Mouse (Mus musculus): ENCODE measurements at regions not wholly inside any gene's neighbourhood (a gene's known extent, or its start where the extent isn't known, plus 50 kb on each side); places are given as distances from the start of the nearest gene placed in this dataset.
A peak's percentile ranks its signal among the peaks of the same experiment; 100 is the strongest.

DNA sequence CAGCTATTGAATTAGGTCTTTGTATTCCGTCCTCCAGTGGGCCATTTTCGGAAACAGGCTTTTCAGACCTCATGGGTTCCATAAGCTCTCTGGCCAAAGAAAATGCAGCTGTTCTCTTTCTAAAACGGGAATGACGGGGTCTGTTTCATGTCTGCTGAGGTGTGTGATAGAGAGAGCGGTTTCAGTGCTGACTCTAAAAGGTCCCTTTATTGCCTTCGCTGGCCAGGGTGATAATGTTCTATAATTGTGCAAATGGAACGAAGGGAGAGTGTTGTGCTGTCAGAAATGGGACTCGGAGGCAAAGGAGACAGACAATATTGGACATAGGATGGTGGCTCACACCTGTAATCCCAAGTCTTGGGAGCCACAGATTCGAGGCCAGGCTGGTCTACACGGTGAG lies 53.5 kb upstream of the Osbpl8 start:
- Histone ChIP-seq H3K4me3 (ENCODE audit: insufficient read depth, low read length) (no peak overlapping the region), H3K27ac (ENCODE audit: insufficient read depth, low read length) (no peak overlapping the region), H3K4me1 (ENCODE audit: control insufficient read depth, insufficient read depth, low read length) (no peaks in the 10 kb centered on the region)
- TF ChIP-seq POLR2A (IDR thresholded peaks at IDR 0.05; ENCODE audit: extremely low read depth, insufficient read depth, low read length) (no peak), CTCF (IDR thresholded peaks at IDR 0.05; ENCODE audit: extremely low read depth, insufficient read depth, low read length) (no peak)

DNA sequence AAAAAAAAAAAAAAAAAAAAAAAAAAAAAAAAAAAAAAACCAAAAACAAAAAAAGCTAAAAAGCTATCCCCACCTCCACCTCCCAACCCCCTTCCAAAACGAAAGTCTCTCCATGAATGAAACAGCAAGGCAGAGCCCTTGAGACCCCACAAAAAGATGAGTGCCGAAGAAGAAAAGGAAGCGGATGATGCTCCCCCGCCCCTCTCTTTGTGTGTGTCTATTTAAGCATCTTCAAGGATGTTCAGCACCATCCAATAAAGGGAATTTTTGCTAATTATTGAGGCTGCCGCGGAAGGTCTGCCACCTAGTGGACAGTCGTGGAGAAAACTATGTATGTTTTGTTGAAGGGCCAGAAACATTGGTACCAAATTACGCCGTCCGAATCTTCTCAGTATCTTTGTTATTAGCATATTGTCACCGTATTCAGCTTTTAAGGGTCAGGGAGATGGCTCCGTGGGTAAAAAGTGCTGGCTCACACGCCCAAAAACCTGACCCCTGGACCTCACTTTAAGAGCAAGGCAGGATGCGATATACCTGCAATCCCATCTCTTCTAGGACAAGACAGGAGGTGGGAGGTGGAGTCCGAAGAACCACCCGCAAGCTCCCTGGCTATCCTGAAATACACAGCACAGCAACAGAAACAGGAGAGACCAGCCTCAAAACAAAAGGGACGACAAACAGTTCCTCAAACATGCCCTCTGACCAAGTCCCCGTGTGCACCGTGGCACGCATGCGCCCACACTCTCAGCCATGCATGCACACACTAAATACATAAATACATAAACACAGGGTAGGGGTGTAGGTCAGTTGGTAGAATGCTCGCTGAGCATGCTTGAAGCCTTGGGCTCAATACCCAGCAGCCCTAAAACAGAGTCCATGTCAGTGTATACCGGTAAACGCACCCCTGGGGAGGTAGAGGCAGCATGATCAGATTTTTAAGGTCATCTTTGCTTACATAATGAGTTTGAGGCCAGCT lies 55.6 kb upstream of the Osbpl8 start:
- TF ChIP-seq POLR2A (IDR thresholded peaks at IDR 0.05; ENCODE audit: extremely low read depth, insufficient read depth, low read length) (no peak), CTCF (IDR thresholded peaks at IDR 0.05; ENCODE audit: extremely low read depth, insufficient read depth, low read length) (peak; percentile 71)
- Histone ChIP-seq H3K4me1 (ENCODE audit: control insufficient read depth, insufficient read depth, low read length) (no peaks in the 10 kb centered on the region), H3K4me3 (ENCODE audit: insufficient read depth, low read length) (peak overlapping the region; percentile 47)

DNA sequence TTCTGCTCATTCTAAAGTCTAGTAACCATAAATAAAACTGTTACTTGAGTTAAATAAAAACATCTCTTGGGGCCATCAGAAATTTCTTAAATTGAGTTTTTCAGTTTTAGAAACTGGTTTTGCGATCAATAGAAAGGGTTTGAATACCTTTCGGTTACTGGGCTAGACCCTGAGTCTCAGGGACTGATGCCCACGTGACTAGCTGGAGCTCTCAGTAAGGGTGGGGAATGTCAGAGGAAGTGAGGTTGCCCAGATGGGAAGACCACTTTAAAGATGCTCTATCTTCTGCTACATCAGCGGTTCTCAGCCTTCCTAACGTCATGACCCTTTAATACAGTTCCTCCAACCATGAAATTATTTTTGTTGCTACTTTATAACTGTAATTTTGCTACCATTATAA lies 56.7 kb upstream of the Osbpl8 start:
- H3K4me3 ChIP-seq (ENCODE audit: insufficient read depth, low read length), result no peak overlapping the region

More for the DNA sequence above, 55.6 kb upstream of the Osbpl8 start:
- H3K27ac ChIP-seq (ENCODE audit: insufficient read depth, low read length), result no peak overlapping the region

DNA sequence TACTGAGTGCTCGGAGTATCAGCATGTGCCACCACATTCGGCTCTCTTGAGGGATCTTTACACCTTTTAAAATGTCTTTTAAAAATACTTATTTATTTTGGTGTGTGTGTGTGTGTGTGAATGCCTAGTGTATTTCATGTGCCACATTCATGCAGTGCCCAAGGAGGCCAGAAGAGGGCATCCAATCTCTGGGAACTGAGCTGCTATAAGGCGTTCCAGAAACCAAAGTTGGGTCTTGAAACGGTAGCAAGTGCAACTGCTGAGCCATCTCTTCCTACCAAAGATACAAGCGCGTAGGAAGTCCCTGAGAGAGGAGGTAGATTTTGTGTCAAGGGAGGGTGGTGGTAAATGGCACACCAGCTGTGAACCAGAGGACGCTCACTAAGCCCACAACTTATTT lies 57.2 kb upstream of the Osbpl8 start:
- H3K4me1 ChIP-seq (ENCODE audit: control insufficient read depth, insufficient read depth, low read length), result no peaks in the 10 kb centered on the region
- no peak overlapping the region for H3K27ac ChIP-seq (ENCODE audit: insufficient read depth, low read length)
- TF ChIP-seq CTCF (IDR thresholded peaks at IDR 0.05; ENCODE audit: extremely low read depth, insufficient read depth, low read length) (peak; percentile 65), POLR2A (IDR thresholded peaks at IDR 0.05; ENCODE audit: extremely low read depth, insufficient read depth, low read length) (no peak)
- no peak overlapping the region for H3K4me3 ChIP-seq (ENCODE audit: insufficient read depth, low read length)

More for the DNA sequence above, 56.7 kb upstream of the Osbpl8 start:
- H3K27ac ChIP-seq (ENCODE audit: insufficient read depth, low read length), result no peak overlapping the region
- H3K4me1 ChIP-seq (ENCODE audit: control insufficient read depth, insufficient read depth, low read length), result no peaks in the 10 kb centered on the region
- no peak for TF ChIP-seq CTCF (IDR thresholded peaks at IDR 0.05; ENCODE audit: extremely low read depth, insufficient read depth, low read length)
- no peak for TF ChIP-seq POLR2A (IDR thresholded peaks at IDR 0.05; ENCODE audit: extremely low read depth, insufficient read depth, low read length)

DNA sequence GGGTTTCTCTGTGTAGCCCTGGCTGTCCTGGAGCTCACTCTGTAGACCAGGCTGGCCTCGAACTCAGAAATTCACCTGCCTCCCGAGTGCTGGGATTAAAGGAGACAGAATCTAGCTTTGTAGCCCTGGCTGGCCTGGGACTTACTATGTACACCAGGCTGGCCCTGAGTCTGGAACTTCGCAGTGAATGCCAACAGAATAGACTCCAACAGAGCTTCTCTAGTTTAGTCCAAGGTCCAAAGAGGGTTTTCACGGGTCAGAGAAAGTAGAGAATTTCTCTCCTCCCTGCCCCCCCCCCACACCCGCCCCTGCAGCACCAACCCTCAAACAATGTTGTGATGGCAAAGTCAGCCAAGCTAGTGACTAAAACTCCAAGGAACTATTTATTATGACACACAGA lies 58.1 kb upstream of the Osbpl8 start:
- Histone ChIP-seq H3K4me3 (ENCODE audit: insufficient read depth, low read length) (no peak overlapping the region), H3K27ac (ENCODE audit: insufficient read depth, low read length) (no peak overlapping the region), H3K4me1 (ENCODE audit: control insufficient read depth, insufficient read depth, low read length) (no peaks in the 10 kb centered on the region)
- TF ChIP-seq CTCF (IDR thresholded peaks at IDR 0.05; ENCODE audit: extremely low read depth, insufficient read depth, low read length), result no peak
- TF ChIP-seq POLR2A (IDR thresholded peaks at IDR 0.05; ENCODE audit: extremely low read depth, insufficient read depth, low read length), result no peak

DNA sequence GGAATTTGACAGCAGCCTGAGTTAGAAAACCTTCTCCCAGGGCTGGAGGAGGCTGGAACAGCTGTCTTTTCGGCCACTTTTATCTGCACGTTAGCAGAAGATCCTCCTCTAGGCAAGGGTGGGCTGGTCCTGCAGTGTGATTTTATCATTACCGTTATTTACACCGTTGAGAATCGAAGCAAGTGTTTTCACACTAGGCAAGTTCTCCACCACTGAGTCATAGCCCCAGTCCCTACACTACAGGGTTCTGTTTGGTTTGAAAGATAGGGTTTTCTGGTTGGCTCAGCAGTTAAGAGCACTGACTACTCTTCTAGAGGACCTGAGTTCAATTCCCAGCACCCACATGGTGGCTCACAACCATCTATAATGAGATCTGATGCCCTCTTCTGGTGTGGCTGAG lies 58.9 kb upstream of the Osbpl8 start:
- TF ChIP-seq POLR2A (IDR thresholded peaks at IDR 0.05; ENCODE audit: extremely low read depth, insufficient read depth, low read length) (no peak), CTCF (IDR thresholded peaks at IDR 0.05; ENCODE audit: extremely low read depth, insufficient read depth, low read length) (no peak)
- Histone ChIP-seq H3K4me1 (ENCODE audit: control insufficient read depth, insufficient read depth, low read length) (no peaks in the 10 kb centered on the region), H3K4me3 (ENCODE audit: insufficient read depth, low read length) (no peak overlapping the region), H3K27ac (ENCODE audit: insufficient read depth, low read length) (no peak overlapping the region)

DNA sequence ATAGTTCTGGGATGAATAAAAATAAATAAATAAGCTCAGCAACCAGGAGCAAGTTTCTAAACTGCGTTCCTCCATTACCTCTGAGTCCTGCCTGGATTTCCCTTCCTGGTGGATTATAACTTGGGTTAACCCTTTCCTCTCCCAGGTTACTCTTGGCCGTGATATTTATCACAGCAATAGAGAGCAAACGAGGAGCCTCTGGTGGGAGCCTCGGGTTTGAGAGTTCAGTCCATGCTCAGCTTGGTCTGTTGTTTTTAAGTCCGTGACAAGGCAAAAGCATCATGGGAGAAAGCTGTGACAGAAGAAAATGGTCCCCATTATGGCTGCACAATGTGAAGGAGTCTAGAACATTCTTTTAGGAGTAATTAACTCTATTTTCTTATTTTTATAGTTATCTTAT lies 61.0 kb upstream of the Osbpl8 start:
- H3K27ac ChIP-seq (ENCODE audit: insufficient read depth, low read length), result no peak overlapping the region
- TF ChIP-seq CTCF (IDR thresholded peaks at IDR 0.05; ENCODE audit: extremely low read depth, insufficient read depth, low read length) (no peak), POLR2A (IDR thresholded peaks at IDR 0.05; ENCODE audit: extremely low read depth, insufficient read depth, low read length) (no peak)
- H3K4me1 ChIP-seq (ENCODE audit: control insufficient read depth, insufficient read depth, low read length), result no peaks in the 10 kb centered on the region
- no peak overlapping the region for H3K4me3 ChIP-seq (ENCODE audit: insufficient read depth, low read length)

DNA sequence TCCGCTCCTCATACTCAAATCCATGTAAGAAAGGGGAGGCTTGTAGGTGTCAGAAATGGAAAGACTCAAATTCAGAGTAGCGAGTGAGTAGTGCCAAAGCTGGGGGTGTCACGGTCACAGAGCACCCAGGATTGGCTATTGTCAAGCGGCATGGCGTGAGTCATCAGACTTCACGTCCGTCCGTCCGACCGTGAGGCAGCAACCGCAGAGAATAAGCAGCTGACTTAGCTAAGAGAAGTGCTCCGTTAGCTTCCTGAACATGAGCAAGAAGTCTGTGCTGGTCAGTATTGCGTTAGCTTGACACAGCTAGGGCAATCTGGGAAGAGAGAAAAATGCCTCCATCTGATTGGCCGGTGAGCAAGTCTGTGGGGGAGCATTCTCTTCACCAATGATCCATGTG lies 61.5 kb upstream of the Osbpl8 start:
- Histone ChIP-seq H3K27ac (ENCODE audit: insufficient read depth, low read length) (no peak overlapping the region), H3K4me3 (ENCODE audit: insufficient read depth, low read length) (no peak overlapping the region), H3K4me1 (ENCODE audit: control insufficient read depth, insufficient read depth, low read length) (no peaks in the 10 kb centered on the region)
- TF ChIP-seq POLR2A (IDR thresholded peaks at IDR 0.05; ENCODE audit: extremely low read depth, insufficient read depth, low read length) (no peak), CTCF (IDR thresholded peaks at IDR 0.05; ENCODE audit: extremely low read depth, insufficient read depth, low read length) (no peak)

DNA sequence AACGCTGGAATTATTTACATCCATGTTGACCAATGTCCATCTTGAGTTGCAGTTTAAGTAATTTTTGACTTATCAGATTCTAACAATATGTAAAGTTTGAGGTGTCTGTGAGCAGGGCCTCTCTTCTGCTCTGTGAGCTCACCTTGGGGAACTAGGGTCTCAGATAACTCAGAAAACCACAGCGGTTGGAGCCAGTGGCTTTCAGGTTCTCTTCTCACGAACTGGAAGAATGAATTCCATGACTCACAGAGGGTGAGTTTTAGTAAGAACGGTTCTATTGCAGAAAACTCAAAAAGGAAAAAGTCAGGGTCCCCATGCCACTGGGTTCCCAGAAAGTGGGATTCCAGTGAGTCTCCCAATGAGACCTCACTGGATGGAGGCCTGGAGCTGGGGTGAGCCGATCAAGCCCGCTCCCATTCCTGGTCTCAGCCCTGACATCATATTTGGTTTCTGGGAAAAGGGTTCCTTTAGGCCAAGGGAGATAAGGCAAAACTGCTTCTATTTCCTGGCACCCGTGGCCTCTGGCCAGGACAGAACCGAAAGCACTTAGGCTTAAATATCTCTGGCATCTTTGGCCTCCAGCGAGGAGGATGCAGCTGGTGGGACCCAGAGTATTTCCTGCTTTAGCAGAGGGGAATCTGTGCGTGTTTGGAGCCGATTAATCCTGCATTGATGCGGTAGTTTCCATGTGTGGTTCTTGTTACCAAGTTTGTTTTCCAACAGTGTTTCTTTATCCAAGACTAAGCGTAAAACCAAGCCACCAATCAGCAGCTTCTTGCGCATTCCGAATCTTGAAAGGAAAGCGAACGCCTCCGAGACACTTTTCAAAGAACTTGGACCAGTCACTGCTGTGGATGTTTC lies 62.4 kb upstream of the Osbpl8 start:
- no peak for TF ChIP-seq POLR2A (IDR thresholded peaks at IDR 0.05; ENCODE audit: extremely low read depth, insufficient read depth, low read length)
- no peak for TF ChIP-seq CTCF (IDR thresholded peaks at IDR 0.05; ENCODE audit: extremely low read depth, insufficient read depth, low read length)
- H3K27ac ChIP-seq (ENCODE audit: insufficient read depth, low read length), result no peak overlapping the region
- H3K4me1 ChIP-seq (ENCODE audit: control insufficient read depth, insufficient read depth, low read length), result no peaks in the 10 kb centered on the region
- no peak overlapping the region for H3K4me3 ChIP-seq (ENCODE audit: insufficient read depth, low read length)
